Mouse (Mus musculus): ENCODE results near the gene Zdhhc4.

DNA sequence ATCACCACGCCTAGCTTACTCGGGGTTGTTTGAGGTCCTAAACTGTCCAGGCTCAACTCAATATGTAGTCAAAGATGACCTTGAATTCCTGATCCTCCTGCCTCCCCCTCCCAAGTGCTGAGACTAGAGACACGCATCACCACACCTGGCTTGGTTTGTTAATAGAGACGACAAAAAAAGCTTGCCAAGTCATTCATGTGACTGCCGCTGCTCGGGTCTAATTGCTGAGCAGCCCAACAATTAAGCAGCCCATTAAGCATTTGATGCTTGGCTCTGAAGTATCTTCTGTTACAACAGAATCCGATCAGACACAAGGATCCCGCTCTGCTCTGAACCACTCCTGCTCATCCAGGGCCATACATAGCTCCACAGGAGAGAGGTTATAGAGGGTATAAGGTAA, 17.3 kb upstream of the Zdhhc4 start:
- no peak for TF ChIP-seq CTCF (conservative IDR thresholded peaks at IDR 0.05; ENCODE audit: insufficient read depth, insufficient read length, low read depth, low read length)
- TF ChIP-seq POLR2A (IDR thresholded peaks at IDR 0.05; ENCODE audit: low read depth, low read length) = no peak
